7 mouse cellular contexts compared by ENCODE assay signal in genomic region chr14:45528861-45529260, GRCm38 (mm10). TPM values are rescaled to one million over a fixed set of nuclear protein-coding genes. Genes with fewer than 3 reads are reported as not detected.
DNase-seq lines count a peak whose midpoint lies in the region; ATAC-seq and TF ChIP-seq lines count a peak whose summit lies in the region.

No protein-coding gene starts in this region.

- H3K9me3 ChIP-seq in heart, embryonic 11.5 days (replicated peaks; ENCODE audit: control insufficient read depth, low read length): no peaks in the 10 kb centered on the region
- no peaks in the 10 kb centered on the region for H3K9me3 ChIP-seq in midbrain, embryonic 13.5 days

- 1% methylated on average over 13 of the region's 13 CpGs for WGBS in heart, embryonic 11.5 days (ENCODE audit: insufficient replicate concordance)
- WGBS in midbrain, embryonic 13.5 days: under 1% methylated on average over 13 of the region's 13 CpGs

- peaks cover 12% of the 10 kb centered on the region for H3K4me1 ChIP-seq in heart, embryonic 11.5 days (ENCODE audit: control insufficient read depth, insufficient read depth, low read length)
- peaks cover 33% of the 10 kb centered on the region for H3K4me1 ChIP-seq in midbrain, embryonic 13.5 days (replicated peaks)

- H3K4me2 ChIP-seq in heart, embryonic 11.5 days: peak overlapping the region; percentile 83
- peak overlapping the region; percentile 75 for H3K4me2 ChIP-seq in midbrain, embryonic 13.5 days (replicated peaks)

- intact Hi-C loops in left cerebral cortex, postnatal 10 days (cut with DNase I): loop anchor here (5.0 kb wide), 1 partner anchor 72 kb away; no protein-coding TSS in a partner anchor

- peak overlapping the region; percentile 99 for H3K27ac ChIP-seq in heart, embryonic 11.5 days (ENCODE audit: low read depth, low read length)
- peak overlapping the region; percentile 93 for H3K27ac ChIP-seq in midbrain, embryonic 13.5 days

- peak overlapping the region; percentile 66 for H3K4me3 ChIP-seq in heart, embryonic 11.5 days (ENCODE audit: low read depth, low read length)
- H3K4me3 ChIP-seq in midbrain, embryonic 13.5 days (replicated peaks): peak overlapping the region; percentile 81

- peak overlapping the region; percentile 93 for H3K9ac ChIP-seq in heart, embryonic 11.5 days (ENCODE audit: low read depth, low read length)
- H3K9ac ChIP-seq in midbrain, embryonic 13.5 days (replicated peaks): peak overlapping the region; percentile 88

- H3K36me3 ChIP-seq in heart, embryonic 11.5 days (ENCODE audit: control insufficient read depth, insufficient read depth, low read length): no peaks in the 10 kb centered on the region
- no peaks in the 10 kb centered on the region for H3K36me3 ChIP-seq in midbrain, embryonic 13.5 days

- no peaks in the 10 kb centered on the region for H3K27me3 ChIP-seq in heart, embryonic 11.5 days (ENCODE audit: control insufficient read depth, insufficient read depth, low read length)
- H3K27me3 ChIP-seq in midbrain, embryonic 13.5 days: no peaks in the 10 kb centered on the region

- no peak; the same call in 1 of the 2 replicates for ATAC-seq in heart, embryonic 11.5 days (replicated peaks; ENCODE audit: insufficient number of reproducible peaks, low FRiP score, low TSS enrichment)
- ATAC-seq in midbrain, embryonic 13.5 days: peak; percentile 13; the same call in 1 of the 2 replicates

- no peak for TF ChIP-seq CTCF in brain, embryonic 14.5 days (IDR thresholded peaks at IDR 0.05; ENCODE audit: borderline replicate concordance, extremely low read depth, insufficient read depth, insufficient read length)

- DNase-seq in Muller cell, postnatal 12 days (ENCODE audit: inconsistent ontology term): peak; percentile 31
- peak; percentile 38 for DNase-seq in brain, embryonic 14.5 days (ENCODE audit: low read depth)
- DNase-seq in kidney, postnatal 14 days: peak; percentile 48
- no peak for DNase-seq in left cerebral cortex, postnatal 10 days (ENCODE audit: extremely low spot score in 1 of 2, low spot score in 2 of 2)
- no peak for DNase-seq in MN1 (ENCODE audit: low spot score)

- no peak for TF ChIP-seq POLR2A in brain, embryonic 14.5 days (IDR thresholded peaks at IDR 0.05; ENCODE audit: borderline replicate concordance, extremely low read depth, insufficient read depth, insufficient read length, poor library complexity, severe bottlenecking)

RNA-seq across cellular contexts. Expression of gene Fermt2, which starts 1.1 kb away (rescaled TPM):
- 44.8 and 46.3 TPM in 2 replicates for polyA plus RNA-seq in brain, embryonic 14.5 days (2012; rRNA removed)
- polyA plus RNA-seq in heart, embryonic 11.5 days (2014; fragmentation: Nextera tagmentation; extraction: Ambion mirVana): 168 and 188 TPM in 2 replicates
- 53.0 and 53.5 TPM in 2 replicates for polyA plus RNA-seq in midbrain, embryonic 13.5 days (2015; fragmentation: Nextera tagmentation; extraction: Ambion mirVana)
- 10 to 100 TPM; 78.6 to 81.1 TPM for total RNA-seq in left cerebral cortex, postnatal 10 days (2021)

Comparison
In these comparisons a context has a peak if more than half of its experiments do, and no peak if none do; other contexts are left out.
1. DNase-seq: peak in Muller cell, postnatal 12 days (single experiment), brain, embryonic 14.5 days (single experiment) and kidney, postnatal 14 days (single experiment); none in left cerebral cortex, postnatal 10 days (0 of 2) and MN1 (single experiment).